Mouse (Mus musculus): ENCODE data around the gene H2-Ob. TPM values are rescaled to one million over a fixed set of nuclear protein-coding genes. Genes with fewer than 3 reads are reported as not detected.

H2-Ob gene
- 1.5 and 1.6 TPM in 2 replicates for total RNA-seq (2014; rRNA removed)
- polyA plus RNA-seq (2012; rRNA removed), result 0.96 and 2.9 TPM in 2 replicates

DNA sequence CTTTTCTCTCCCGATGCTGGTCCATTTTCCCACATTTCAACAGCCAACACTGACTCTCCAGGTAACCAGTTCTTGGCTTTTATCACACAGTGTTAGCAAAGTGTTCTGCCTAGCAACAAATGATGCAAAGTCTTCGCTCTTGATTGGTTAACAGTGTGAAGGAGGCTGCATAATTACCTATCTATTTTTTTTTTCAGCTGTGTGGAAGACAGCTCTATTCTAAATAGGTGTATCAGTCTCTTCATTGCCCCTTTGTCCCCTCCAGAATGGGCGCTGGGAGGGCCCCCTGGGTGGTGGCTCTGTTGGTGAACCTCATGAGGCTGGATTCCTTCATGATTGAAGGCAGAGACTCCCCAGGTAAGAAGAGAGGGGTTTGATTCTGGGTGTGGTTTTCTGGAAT lies at the start of gene H2-Ob:
TSS of gene H2-Ob (plus strand) at position 198 of the 400 bp plus-strand sequence.
- no peak within 1 kb of the TSS for H3K4me3 ChIP-seq (ENCODE audit: insufficient read depth, low read depth, low read length)
- H3K4me1 ChIP-seq (ENCODE audit: control insufficient read depth, insufficient read depth, low read length), result no peaks in the 10 kb centered on the region
- no peaks in the 10 kb centered on the region for H3K79me2 ChIP-seq (ENCODE audit: control insufficient read depth, insufficient read depth, low read length)
- no peaks in the 10 kb centered on the region for H3K27me3 ChIP-seq (ENCODE audit: control insufficient read depth, insufficient read depth, low read length)
- peak within 1 kb of the TSS; percentile 66 for H3K27ac ChIP-seq (replicated peaks; ENCODE audit: insufficient read depth, low read depth, low read length)
- no peak within 1 kb of the TSS for H3K9ac ChIP-seq (ENCODE audit: low read depth, low read length)
- H3K36me3 ChIP-seq (ENCODE audit: control insufficient read depth, insufficient read depth, low read length), result no peaks in the 10 kb centered on the region
- TF ChIP-seq POLR2A (IDR thresholded peaks at IDR 0.05; ENCODE audit: extremely low read depth, insufficient read depth, low read length) (no peak), CTCF (IDR thresholded peaks at IDR 0.05; ENCODE audit: low read depth, low read length) (no peak)
- 53% methylated on average over 3 of the region's 3 CpGs for WGBS
- peak; percentile 51 for DNase-seq (ENCODE audit: extremely low read depth, low read depth, low spot score)

DNA sequence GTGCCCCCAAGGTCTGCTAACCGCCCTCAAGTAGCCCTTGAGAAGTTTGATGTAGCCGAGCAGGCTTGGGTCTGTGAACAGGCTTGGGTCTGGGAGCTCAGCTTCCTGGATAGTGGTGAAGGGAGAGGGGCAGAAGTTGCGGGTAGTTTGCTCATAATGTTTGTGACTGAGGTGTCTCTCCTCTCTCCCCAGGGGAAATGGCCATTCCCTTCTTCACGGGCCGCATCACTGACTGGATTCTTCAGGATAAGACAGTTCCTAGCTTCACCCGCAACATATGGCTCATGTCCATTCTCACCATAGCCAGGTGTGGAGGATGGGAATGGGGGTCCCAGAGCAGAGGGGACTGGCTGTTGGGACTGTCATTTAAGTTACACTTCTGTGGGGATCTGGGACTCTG lies 49.7 kb upstream of the H2-Ob start:
- no peaks in the 10 kb centered on the region for H3K27me3 ChIP-seq (ENCODE audit: control insufficient read depth, insufficient read depth, low read length)
- DNase-seq (ENCODE audit: extremely low read depth, low read depth, low spot score), result no peak
- no peaks in the 10 kb centered on the region; the same call in 1 of the 2 replicates for H3K36me3 ChIP-seq (ENCODE audit: control insufficient read depth, insufficient read depth, low read length)
- peaks cover 16% of the 10 kb centered on the region for H3K4me1 ChIP-seq (ENCODE audit: control insufficient read depth, insufficient read depth, low read length)
- no peaks in the 10 kb centered on the region; the same call in 1 of the 2 replicates for H3K79me2 ChIP-seq (ENCODE audit: control insufficient read depth, insufficient read depth, low read length)
- 84% methylated on average over 6 of the region's 6 CpGs for WGBS
- H3K27ac ChIP-seq (replicated peaks; ENCODE audit: insufficient read depth, low read depth, low read length), result no peak overlapping the region
- no peak overlapping the region for H3K9ac ChIP-seq (ENCODE audit: low read depth, low read length)
- H3K4me3 ChIP-seq (ENCODE audit: insufficient read depth, low read depth, low read length), result no peak overlapping the region
- no peak for TF ChIP-seq CTCF (IDR thresholded peaks at IDR 0.05; ENCODE audit: low read depth, low read length)
- TF ChIP-seq POLR2A (IDR thresholded peaks at IDR 0.05; ENCODE audit: extremely low read depth, insufficient read depth, low read length), result no peak

DNA sequence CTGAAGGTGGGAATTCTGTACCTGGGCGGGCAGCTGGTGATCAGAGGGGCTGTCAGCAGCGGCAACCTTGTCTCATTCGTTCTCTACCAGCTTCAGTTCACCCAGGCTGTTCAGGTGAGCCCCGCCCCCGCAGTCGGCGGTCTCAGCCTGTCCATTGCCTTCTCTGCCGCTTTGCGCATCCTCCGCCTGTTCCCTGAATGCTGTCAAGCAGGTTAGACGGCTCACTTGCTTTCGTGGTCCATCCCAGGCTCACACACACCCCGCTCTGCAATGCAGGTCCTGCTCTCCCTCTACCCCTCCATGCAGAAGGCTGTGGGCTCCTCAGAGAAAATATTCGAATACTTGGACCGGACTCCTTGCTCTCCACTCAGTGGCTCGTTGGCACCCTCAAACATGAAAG lies 45.9 kb upstream of the H2-Ob start:
- H3K9ac ChIP-seq (ENCODE audit: low read depth, low read length), result no peak overlapping the region
- TF ChIP-seq CTCF (IDR thresholded peaks at IDR 0.05; ENCODE audit: low read depth, low read length) (no peak), POLR2A (IDR thresholded peaks at IDR 0.05; ENCODE audit: extremely low read depth, insufficient read depth, low read length) (no peak)
- no peaks in the 10 kb centered on the region for H3K79me2 ChIP-seq (ENCODE audit: control insufficient read depth, insufficient read depth, low read length)
- H3K27me3 ChIP-seq (ENCODE audit: control insufficient read depth, insufficient read depth, low read length), result no peaks in the 10 kb centered on the region
- H3K36me3 ChIP-seq (ENCODE audit: control insufficient read depth, insufficient read depth, low read length), result no peaks in the 10 kb centered on the region; the same call in 1 of the 2 replicates
- H3K4me3 ChIP-seq (ENCODE audit: insufficient read depth, low read depth, low read length), result no peak overlapping the region
- 78% methylated on average over 16 of the region's 16 CpGs for WGBS
- DNase-seq (ENCODE audit: extremely low read depth, low read depth, low spot score), result no peak
- H3K4me1 ChIP-seq (ENCODE audit: control insufficient read depth, insufficient read depth, low read length), result peaks cover 14% of the 10 kb centered on the region
- no peak overlapping the region for H3K27ac ChIP-seq (replicated peaks; ENCODE audit: insufficient read depth, low read depth, low read length)

DNA sequence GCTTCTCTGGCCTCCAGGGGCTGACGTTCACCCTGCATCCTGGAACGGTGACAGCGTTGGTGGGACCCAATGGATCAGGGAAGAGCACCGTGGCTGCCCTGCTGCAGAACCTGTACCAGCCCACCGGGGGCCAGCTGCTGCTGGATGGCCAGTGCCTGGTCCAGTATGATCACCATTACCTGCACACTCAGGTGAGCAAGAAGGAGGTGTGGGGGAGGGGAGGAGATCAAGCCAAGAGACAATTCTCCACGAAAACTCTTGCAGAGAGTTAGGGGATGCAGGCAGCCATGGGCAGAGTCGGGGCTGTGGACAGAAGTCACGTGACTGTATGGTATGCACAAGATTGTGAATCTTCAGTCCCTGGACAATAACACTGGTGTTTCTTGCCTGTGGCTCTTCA lies 45.2 kb upstream of the H2-Ob start:
- 72% methylated on average over 8 of the region's 8 CpGs for WGBS

DNA sequence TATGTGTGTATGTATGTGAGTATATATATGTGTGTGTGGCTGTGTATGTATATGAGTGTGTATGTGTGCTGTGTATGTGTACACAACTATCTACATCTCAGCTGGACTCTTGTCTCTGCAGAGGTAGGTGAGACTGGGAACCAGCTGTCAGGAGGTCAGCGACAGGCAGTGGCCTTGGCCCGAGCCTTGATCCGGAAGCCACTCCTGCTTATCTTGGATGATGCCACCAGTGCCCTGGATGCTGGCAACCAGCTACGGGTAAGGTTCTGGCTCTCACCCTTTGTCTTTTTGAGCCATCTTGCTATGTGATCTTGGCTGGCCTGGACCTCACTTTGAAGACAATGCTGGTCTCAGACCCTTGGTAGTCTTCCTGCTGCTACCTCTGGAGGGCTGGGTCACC lies 44.0 kb upstream of the H2-Ob start:
- whole genome bisulfite sequencing, result 18% methylated on average over 4 of the region's 4 CpGs
- no peaks in the 10 kb centered on the region for H3K79me2 ChIP-seq (ENCODE audit: control insufficient read depth, insufficient read depth, low read length)
- DNase-seq (ENCODE audit: extremely low read depth, low read depth, low spot score), result peak; percentile 77
- TF ChIP-seq POLR2A (IDR thresholded peaks at IDR 0.05; ENCODE audit: extremely low read depth, insufficient read depth, low read length) (no peak), CTCF (IDR thresholded peaks at IDR 0.05; ENCODE audit: low read depth, low read length) (no peak)
- H3K4me3 ChIP-seq (ENCODE audit: insufficient read depth, low read depth, low read length), result no peak overlapping the region
- H3K4me1 ChIP-seq (ENCODE audit: control insufficient read depth, insufficient read depth, low read length), result peaks cover 11% of the 10 kb centered on the region
- H3K27me3 ChIP-seq (ENCODE audit: control insufficient read depth, insufficient read depth, low read length), result no peaks in the 10 kb centered on the region
- H3K9ac ChIP-seq (ENCODE audit: low read depth, low read length), result no peak overlapping the region
- H3K27ac ChIP-seq (replicated peaks; ENCODE audit: insufficient read depth, low read depth, low read length), result no peak overlapping the region
- no peaks in the 10 kb centered on the region; the same call in 1 of the 2 replicates for H3K36me3 ChIP-seq (ENCODE audit: control insufficient read depth, insufficient read depth, low read length)

More for the DNA sequence above, 45.2 kb upstream of the H2-Ob start:
- H3K27ac ChIP-seq (replicated peaks; ENCODE audit: insufficient read depth, low read depth, low read length), result no peak overlapping the region
- TF ChIP-seq POLR2A (IDR thresholded peaks at IDR 0.05; ENCODE audit: extremely low read depth, insufficient read depth, low read length), result no peak
- no peak for TF ChIP-seq CTCF (IDR thresholded peaks at IDR 0.05; ENCODE audit: low read depth, low read length)
- H3K9ac ChIP-seq (ENCODE audit: low read depth, low read length), result no peak overlapping the region
- no peaks in the 10 kb centered on the region; the same call in 1 of the 2 replicates for H3K36me3 ChIP-seq (ENCODE audit: control insufficient read depth, insufficient read depth, low read length)
- DNase-seq (ENCODE audit: extremely low read depth, low read depth, low spot score), result no peak
- H3K27me3 ChIP-seq (ENCODE audit: control insufficient read depth, insufficient read depth, low read length), result no peaks in the 10 kb centered on the region
- no peaks in the 10 kb centered on the region for H3K79me2 ChIP-seq (ENCODE audit: control insufficient read depth, insufficient read depth, low read length)
- H3K4me3 ChIP-seq (ENCODE audit: insufficient read depth, low read depth, low read length), result no peak overlapping the region
- peaks cover 14% of the 10 kb centered on the region for H3K4me1 ChIP-seq (ENCODE audit: control insufficient read depth, insufficient read depth, low read length)

DNA sequence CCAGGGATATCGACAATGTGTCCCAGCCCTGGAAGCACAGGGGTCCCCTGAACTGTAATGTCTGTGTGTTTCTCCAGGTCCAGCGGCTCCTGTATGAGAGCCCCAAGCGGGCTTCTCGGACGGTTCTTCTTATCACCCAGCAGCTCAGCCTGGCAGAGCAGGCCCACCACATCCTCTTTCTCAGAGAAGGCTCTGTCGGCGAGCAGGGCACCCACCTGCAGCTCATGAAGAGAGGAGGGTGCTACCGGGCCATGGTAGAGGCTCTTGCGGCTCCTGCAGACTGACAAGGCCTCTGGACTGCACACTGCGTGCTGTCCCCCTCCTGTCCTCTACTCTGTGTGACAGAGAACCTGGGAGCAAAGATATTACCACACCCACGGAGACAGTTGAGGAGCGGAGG lies 42.2 kb upstream of the H2-Ob start:
- WGBS, result 86% methylated on average over 12 of the region's 12 CpGs
- Histone ChIP-seq H3K27me3 (ENCODE audit: control insufficient read depth, insufficient read depth, low read length) (no peaks in the 10 kb centered on the region), H3K36me3 (ENCODE audit: control insufficient read depth, insufficient read depth, low read length) (peaks cover 2% of the 10 kb centered on the region; the same call in 1 of the 2 replicates), H3K27ac (replicated peaks; ENCODE audit: insufficient read depth, low read depth, low read length) (no peak overlapping the region), H3K79me2 (ENCODE audit: control insufficient read depth, insufficient read depth, low read length) (no peaks in the 10 kb centered on the region), H3K4me3 (ENCODE audit: insufficient read depth, low read depth, low read length) (no peak overlapping the region), H3K9ac (ENCODE audit: low read depth, low read length) (no peak overlapping the region), H3K4me1 (ENCODE audit: control insufficient read depth, insufficient read depth, low read length) (peaks cover 5% of the 10 kb centered on the region)
- DNase-seq (ENCODE audit: extremely low read depth, low read depth, low spot score), result no peak
- TF ChIP-seq POLR2A (IDR thresholded peaks at IDR 0.05; ENCODE audit: extremely low read depth, insufficient read depth, low read length) (no peak), CTCF (IDR thresholded peaks at IDR 0.05; ENCODE audit: low read depth, low read length) (no peak)
